Mouse (Mus musculus): Measurements from ENCODE around the gene Igf1.
A peak's percentile ranks its signal among the peaks of the same experiment; 100 is the strongest.

Igf1 gene

GRCm38 (mm10) chr10:87904324-87904723 is 46.3 kb downstream of the Igf1 start:
- no peak for DNase-seq

GRCm38 (mm10) chr10:87905087-87905486 is 47.0 kb downstream of the Igf1 start:
- DNase-seq: no peak

- DNase-seq: no peak
Observed at GRCm38 (mm10) chr10:87906121-87906520, 48.1 kb downstream of the Igf1 start.

GRCm38 (mm10) chr10:87906757-87907307 is 48.8 kb downstream of the Igf1 start:
- no peak for DNase-seq

GRCm38 (mm10) chr10:87913852-87914251 is 55.8 kb downstream of the Igf1 start:
- no peak for DNase-seq

DNA sequence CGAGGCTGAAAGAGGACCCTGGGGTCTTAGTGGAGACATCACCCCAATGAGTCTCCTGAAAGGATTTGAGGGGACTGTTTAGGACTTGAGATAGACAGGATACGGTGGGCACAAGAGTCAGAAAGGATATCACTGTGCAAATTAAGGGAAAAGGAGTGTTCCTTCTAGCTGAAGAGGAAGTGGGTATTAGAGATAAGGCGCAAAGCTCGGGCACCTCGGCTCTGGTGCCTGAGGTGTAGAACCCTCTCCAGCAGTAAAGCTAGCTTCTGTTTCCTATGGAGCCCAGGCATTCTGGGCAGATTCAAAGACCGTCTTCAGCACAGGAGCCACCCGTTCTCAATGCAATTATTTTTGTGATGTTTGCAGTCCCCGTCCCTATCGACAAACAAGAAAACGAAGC is 56.9 kb downstream of the Igf1 start:
- DNase-seq: no peak

- no peak for DNase-seq
Observed at GRCm38 (mm10) chr10:87915782-87916181, 57.7 kb downstream of the Igf1 start.

GRCm38 (mm10) chr10:87922263-87922662 is 64.2 kb downstream of the Igf1 start:
- DNase-seq: no peak

GRCm38 (mm10) chr10:87926564-87926963 is 68.5 kb downstream of the Igf1 start:
- no peak for DNase-seq

DNA sequence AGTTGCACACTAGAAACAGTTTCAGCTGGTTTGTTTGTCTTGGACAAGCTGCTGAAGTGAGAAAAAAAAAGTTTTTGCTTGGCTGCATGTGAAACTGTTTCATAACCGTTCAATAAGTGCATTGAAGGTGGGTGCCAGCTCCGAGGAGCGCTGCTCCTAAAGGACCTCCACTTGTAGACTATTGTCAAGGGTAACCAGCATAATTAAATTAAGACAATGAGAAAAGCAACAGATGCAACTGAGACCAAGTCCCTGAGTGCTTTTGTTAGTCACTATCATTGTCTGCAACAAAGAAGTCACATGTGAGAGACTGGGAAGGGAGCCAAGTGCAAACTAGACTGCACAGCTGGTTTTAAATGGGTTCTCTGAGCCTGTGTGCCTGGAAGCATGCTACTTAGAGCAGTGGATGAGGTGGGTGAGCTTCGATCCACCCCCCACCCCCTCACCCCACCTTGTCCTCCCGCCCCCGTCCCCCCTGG is 69.1 kb downstream of the Igf1 start:
- peak; percentile 1 for DNase-seq

DNA sequence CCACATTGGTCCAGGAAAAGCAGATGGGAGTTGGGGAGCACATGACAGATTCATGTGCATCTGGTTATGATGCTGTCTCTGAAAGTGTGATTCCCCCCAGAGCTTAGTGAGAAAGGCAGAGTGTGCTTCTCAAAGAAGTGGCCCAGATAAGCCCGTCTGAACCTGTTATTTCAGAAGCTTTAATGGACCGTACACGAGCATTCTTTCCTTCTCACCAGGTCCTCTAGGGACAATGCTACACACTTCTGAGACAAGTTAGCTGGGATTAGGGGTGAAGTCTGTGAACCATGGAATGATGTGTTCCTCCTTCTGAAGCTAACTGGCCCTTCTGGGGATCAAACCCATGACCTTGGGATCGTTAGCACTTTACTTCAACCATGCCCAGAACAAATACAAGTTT is 90.1 kb downstream of the Igf1 start:
- no peak for DNase-seq

- no peak for DNase-seq
Observed at GRCm38 (mm10) chr10:87971536-87971935, 113.5 kb downstream of the Igf1 start.

DNA sequence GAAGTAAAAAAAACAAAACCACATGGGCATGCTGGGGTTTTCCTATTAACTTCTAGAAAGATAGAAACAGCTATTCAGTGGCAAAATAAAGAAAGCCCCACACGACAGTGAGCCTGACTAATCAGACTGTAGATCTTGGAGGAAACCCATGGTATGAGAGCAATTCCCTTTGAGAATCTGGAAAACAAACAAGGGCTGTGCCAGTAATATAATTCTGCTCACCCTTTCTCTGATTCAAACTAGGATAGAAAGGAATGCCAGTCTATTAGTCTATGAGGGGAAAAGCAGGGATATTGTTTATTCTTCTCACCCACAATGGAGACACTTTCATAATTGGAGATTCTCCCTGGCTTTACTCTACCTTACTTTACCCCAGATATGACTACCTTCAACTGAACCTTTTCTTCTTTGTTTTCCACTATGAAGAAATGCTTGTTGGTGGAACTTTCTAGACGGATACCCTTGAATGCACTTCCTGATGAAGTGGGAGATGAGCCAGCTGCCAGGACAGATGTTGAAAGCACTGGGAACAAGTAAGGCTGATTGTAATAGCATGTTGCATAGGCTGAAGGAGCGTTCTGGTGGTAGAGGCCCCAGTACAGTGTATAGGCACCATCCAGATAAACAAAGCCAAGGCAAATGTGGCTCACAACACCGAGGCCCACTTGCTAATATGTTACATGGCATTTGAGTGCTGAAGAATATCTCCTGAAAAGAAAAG is 116.0 kb downstream of the Igf1 start:
- DNase-seq: no peak

GRCm38 (mm10) chr10:87985375-87985774 is 127.3 kb downstream of the Igf1 start:
- DNase-seq: no peak

DNA sequence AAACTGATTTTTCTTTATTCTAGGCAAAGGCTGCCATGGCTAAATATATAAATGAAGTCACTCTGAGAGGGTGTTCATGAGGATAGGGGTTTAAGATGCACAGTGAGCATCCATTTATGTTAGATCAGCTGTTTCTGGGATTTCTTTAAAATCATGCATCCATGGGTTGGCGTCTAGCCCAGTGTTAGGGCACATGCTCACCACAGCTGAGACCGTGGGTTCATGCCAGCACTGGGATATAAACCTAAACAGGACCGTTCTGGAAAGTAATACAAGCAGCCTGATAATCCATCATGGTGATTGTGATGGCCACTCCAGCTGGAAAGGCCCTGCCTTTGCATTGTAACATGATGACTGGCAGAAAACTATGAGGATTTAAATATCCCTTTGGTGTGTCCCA is 128.1 kb downstream of the Igf1 start:
- no peak for DNase-seq

Measured in cerebellum, adult 9-10 months (tissue).